Mouse (Mus musculus): ENCODE measurements at regions not wholly inside any gene's neighbourhood (a gene's known extent, or its start where the extent isn't known, plus 50 kb on each side); places are given as distances from the start of the nearest gene placed in this dataset.

GRCm38 (mm10) chr5:71262202-71262883, 166.7 kb upstream of the Gabra2 start:
- Histone ChIP-seq H3K4me3 (no peak overlapping the region), H3ac (ENCODE audit: control insufficient read depth, insufficient read length) (no peak overlapping the region), H3K79me2 (ENCODE audit: control insufficient read depth, insufficient read depth) (no peaks in the 10 kb centered on the region), H3K4me2 (ENCODE audit: low read depth) (no peak overlapping the region), H3K27me3 (ENCODE audit: control insufficient read depth, insufficient read depth, insufficient read length) (no peaks in the 10 kb centered on the region), H3K36me3 (ENCODE audit: control insufficient read depth, insufficient read depth) (no peaks in the 10 kb centered on the region)
- TF ChIP-seq MYOG (IDR thresholded peaks at IDR 0.05; ENCODE audit: control insufficient read depth in 1 of 3, insufficient read depth in 1 of 3, insufficient read length in 2 of 3, low read depth in 2 of 3) (no peak), CEBPB (IDR thresholded peaks at IDR 0.05; ENCODE audit: insufficient read depth, poor library complexity, severe bottlenecking) (no peak), SRF (IDR thresholded peaks at IDR 0.05; ENCODE audit: control insufficient read depth, insufficient read length, low read depth) (no peak)

GRCm38 (mm10) chr5:71249273-71249672, 153.6 kb upstream of the Gabra2 start:
- TF ChIP-seq E2F4 (IDR thresholded peaks at IDR 0.05; ENCODE audit: insufficient read depth) = no peak
- TF ChIP-seq POLR2A (IDR thresholded peaks at IDR 0.05; ENCODE audit: insufficient read length, low read depth) = no peak
- TF ChIP-seq MAX (IDR thresholded peaks at IDR 0.05; ENCODE audit: low read depth) = no peak
- TF ChIP-seq MYOG (IDR thresholded peaks at IDR 0.05; ENCODE audit: control insufficient read depth in 1 of 3, insufficient read depth in 1 of 3, insufficient read length in 2 of 3, low read depth in 2 of 3) = no peak
- no peak for TF ChIP-seq MYOD1 (IDR thresholded peaks at IDR 0.05; ENCODE audit: control insufficient read depth in 1 of 3, insufficient read length in 2 of 3, low read depth in 2 of 3)
- TF ChIP-seq SRF (IDR thresholded peaks at IDR 0.05; ENCODE audit: control insufficient read depth, insufficient read length, low read depth) = no peak
- TF ChIP-seq TCF3 (IDR thresholded peaks at IDR 0.05; ENCODE audit: insufficient read length, low read depth) = no peak
- no peak for TF ChIP-seq REST (IDR thresholded peaks at IDR 0.05; ENCODE audit: insufficient read depth, insufficient read length)
- TF ChIP-seq TCF12 (IDR thresholded peaks at IDR 0.05; ENCODE audit: insufficient read depth, poor library complexity, severe bottlenecking) = no peak
- TF ChIP-seq CEBPB (IDR thresholded peaks at IDR 0.05; ENCODE audit: insufficient read depth, poor library complexity, severe bottlenecking) = no peak
- no peak for TF ChIP-seq POLR2AphosphoS2 (IDR thresholded peaks at IDR 0.05; ENCODE audit: insufficient read length, low read depth)
- no peak for TF ChIP-seq USF1 (IDR thresholded peaks at IDR 0.05; ENCODE audit: low read depth)

GRCm38 (mm10) chr5:71248318-71249135, 152.9 kb upstream of the Gabra2 start:
- H3ac ChIP-seq (ENCODE audit: control insufficient read depth, insufficient read length) = no peak overlapping the region
- no peaks in the 10 kb centered on the region for H3K27me3 ChIP-seq (ENCODE audit: control insufficient read depth, insufficient read depth, insufficient read length)
- H3K4me2 ChIP-seq (ENCODE audit: low read depth) = no peak overlapping the region
- H3K4me3 ChIP-seq = no peak overlapping the region
- H3K79me2 ChIP-seq (ENCODE audit: control insufficient read depth, insufficient read depth) = no peaks in the 10 kb centered on the region
- TF ChIP-seq SRF (IDR thresholded peaks at IDR 0.05; ENCODE audit: control insufficient read depth, insufficient read length, low read depth) = no peak
- TF ChIP-seq USF1 (IDR thresholded peaks at IDR 0.05; ENCODE audit: low read depth) = no peak
- TF ChIP-seq REST (IDR thresholded peaks at IDR 0.05; ENCODE audit: insufficient read depth, insufficient read length) = no peak
- TF ChIP-seq TCF3 (IDR thresholded peaks at IDR 0.05; ENCODE audit: insufficient read length, low read depth) = no peak
- TF ChIP-seq TCF12 (IDR thresholded peaks at IDR 0.05; ENCODE audit: insufficient read depth, poor library complexity, severe bottlenecking) = no peak
- H3K36me3 ChIP-seq (ENCODE audit: control insufficient read depth, insufficient read depth) = no peaks in the 10 kb centered on the region

More at GRCm38 (mm10) chr5:71249273-71249672, 153.6 kb upstream of the Gabra2 start:
- Histone ChIP-seq H3K4me3 (no peak overlapping the region), H3K36me3 (ENCODE audit: control insufficient read depth, insufficient read depth) (no peaks in the 10 kb centered on the region), H3K27me3 (ENCODE audit: control insufficient read depth, insufficient read depth, insufficient read length) (no peaks in the 10 kb centered on the region), H3K79me2 (ENCODE audit: control insufficient read depth, insufficient read depth) (no peaks in the 10 kb centered on the region), H3ac (ENCODE audit: control insufficient read depth, insufficient read length) (no peak overlapping the region), H3K4me2 (ENCODE audit: low read depth) (no peak overlapping the region)

GRCm38 (mm10) chr5:71227615-71228014, 132.0 kb upstream of the Gabra2 start:
- H3K4me3 ChIP-seq = no peak overlapping the region
- no peaks in the 10 kb centered on the region for H3K36me3 ChIP-seq (ENCODE audit: control insufficient read depth, insufficient read depth)
- no peak for TF ChIP-seq MAX (IDR thresholded peaks at IDR 0.05; ENCODE audit: low read depth)
- no peak for TF ChIP-seq POLR2A (IDR thresholded peaks at IDR 0.05; ENCODE audit: insufficient read length, low read depth)
- no peak for TF ChIP-seq MYOG (IDR thresholded peaks at IDR 0.05; ENCODE audit: control insufficient read depth in 1 of 3, insufficient read depth in 1 of 3, insufficient read length in 2 of 3, low read depth in 2 of 3)
- TF ChIP-seq TCF3 (IDR thresholded peaks at IDR 0.05; ENCODE audit: insufficient read length, low read depth) = no peak
- no peak for TF ChIP-seq E2F4 (IDR thresholded peaks at IDR 0.05; ENCODE audit: insufficient read depth)
- TF ChIP-seq CEBPB (IDR thresholded peaks at IDR 0.05; ENCODE audit: insufficient read depth, poor library complexity, severe bottlenecking) = no peak
- no peak for TF ChIP-seq SRF (IDR thresholded peaks at IDR 0.05; ENCODE audit: control insufficient read depth, insufficient read length, low read depth)
- no peak for TF ChIP-seq TCF12 (IDR thresholded peaks at IDR 0.05; ENCODE audit: insufficient read depth, poor library complexity, severe bottlenecking)
- no peak for TF ChIP-seq USF1 (IDR thresholded peaks at IDR 0.05; ENCODE audit: low read depth)
- no peak for TF ChIP-seq REST (IDR thresholded peaks at IDR 0.05; ENCODE audit: insufficient read depth, insufficient read length)
- no peak for TF ChIP-seq POLR2AphosphoS2 (IDR thresholded peaks at IDR 0.05; ENCODE audit: insufficient read length, low read depth)
- TF ChIP-seq MYOD1 (IDR thresholded peaks at IDR 0.05; ENCODE audit: control insufficient read depth in 1 of 3, insufficient read length in 2 of 3, low read depth in 2 of 3) = no peak
- no peak overlapping the region for H3ac ChIP-seq (ENCODE audit: control insufficient read depth, insufficient read length)
- H3K4me2 ChIP-seq (ENCODE audit: low read depth) = no peak overlapping the region
- H3K27me3 ChIP-seq (ENCODE audit: control insufficient read depth, insufficient read depth, insufficient read length) = no peaks in the 10 kb centered on the region
- no peaks in the 10 kb centered on the region for H3K79me2 ChIP-seq (ENCODE audit: control insufficient read depth, insufficient read depth)

Data from myocyte (in vitro differentiated cells).